Mouse (Mus musculus) G1E (cell line): Measurements from ENCODE around the gene Tmem38b.

Experiments used
- CTCF ChIP-seq: IDR thresholded peaks from 2 replicates; pipeline ENCODE4 v1.5.1; 2012; ENCODE audit warnings: low read depth, low read length, inconsistent platforms, mixed read lengths
- GATA1 ChIP-seq: IDR thresholded peaks from 2 replicates; pipeline ENCODE4 v1.6.1; 2012; ENCODE audit warnings: borderline replicate concordance, low read length, inconsistent platforms, mixed read lengths

GRCm38 (mm10) chr4:53886342-53887088, 60.7 kb downstream of the Tmem38b start:
- TF ChIP-seq GATA1: no peak
- TF ChIP-seq CTCF: no peak
